Mouse (Mus musculus): ENCODE data around the gene 4930550L24Rik. TPM values are rescaled to one million over a fixed set of nuclear protein-coding genes. Genes with fewer than 3 reads are reported as not detected.

The 4930550L24Rik gene
- total RNA-seq (2021) = not detected
- long read RNA-seq = 0 reads

- no peak for DNase-seq (ENCODE audit: low spot score in 2 of 2)
Measured at GRCm38 (mm10) chrX:58909060-58909459, at the start of gene 4930550L24Rik. 4930550L24Rik (plus strand) TSS chrX:58909360.

GRCm38 (mm10) chrX:58900753-58901152 is 8.4 kb upstream of the 4930550L24Rik start:
- DNase-seq (ENCODE audit: low spot score in 2 of 2) = no peak

GRCm38 (mm10) chrX:58967969-58968368 is 58.8 kb downstream of the 4930550L24Rik start:
- DNase-seq (ENCODE audit: low spot score in 2 of 2) = peak; percentile 2 to 30

All from layer of hippocampus, adult 18-20 months (tissue).